Mouse (Mus musculus) liver, embryonic 12.5 days (tissue): ENCODE results near the gene Il11. TPM values are rescaled to one million over a fixed set of nuclear protein-coding genes. Genes with fewer than 3 reads are reported as not detected.

ENCODE experiments used
- ATAC-seq: fragments of 200-750 bp; cut with Nextera tagmentation; 2 replicates; pipeline ENCODE4 v1.8.0; 2017; ENCODE audit warnings: moderate number of reproducible peaks, mild to moderate bottlenecking, moderate library complexity
- H3K27ac ChIP-seq: fragments of 300-500 bp; sonication (generic); 2 replicates; pipeline ENCODE4 v1.5.1; 2016; ENCODE audit warnings: mild to moderate bottlenecking
- H3K27me3 ChIP-seq: fragments of 300-500 bp; sonication (generic); replicated peaks from 2 replicates; pipeline ENCODE4 v1.6.1; 2016; ENCODE audit warnings: mild to moderate bottlenecking, moderate library complexity
- H3K36me3 ChIP-seq: fragments of 300-500 bp; sonication (generic); 2 replicates; pipeline ENCODE4 v1.6.1; 2016; ENCODE audit warnings: mild to moderate bottlenecking, moderate library complexity
- H3K4me1 ChIP-seq: fragments of 300-500 bp; sonication (generic); 2 replicates; pipeline ENCODE4 v1.6.1; 2016
- H3K4me2 ChIP-seq: fragments of 300-500 bp; sonication (generic); 2 replicates; pipeline ENCODE4 v1.6.1; 2016; ENCODE audit warnings: mild to moderate bottlenecking, moderate library complexity
- H3K4me3 ChIP-seq: fragments of 300-500 bp; sonication (generic); 2 replicates; pipeline ENCODE4 v1.5.1; 2016; ENCODE audit warnings: mild to moderate bottlenecking, moderate library complexity
- H3K9ac ChIP-seq: fragments of 300-500 bp; sonication (generic); 2 replicates; pipeline ENCODE4 v1.6.1; 2016; ENCODE audit warnings: mild to moderate bottlenecking, moderate library complexity
- H3K9me3 ChIP-seq: fragments of 300-500 bp; sonication (generic); replicated peaks from 2 replicates; pipeline ENCODE4 v1.6.1; 2016; ENCODE audit warnings: mild to moderate bottlenecking, moderate library complexity
- WGBS: fragments of 180-500 bp; shearing (Covaris S2); methylation state at CpG from one replicate; pipeline ENCODE4 v1.1.7; 2016; ENCODE audit not compliant: insufficient replicate concordance; 5-methylcytosine and 5-hydroxymethylcytosine counted together
- polyA plus RNA-seq: library from polyadenylated mRNA; unstranded; fragments of >200 nt; fragmentation: Nextera tagmentation; extraction: Ambion mirVana; gene quantifications from 2 replicates; pipeline ENCODE4 v1.2.1, GENCODE M21; 2016

Gene Il11
- polyA plus RNA-seq, 1 experiment from 2014 or later, result not detected

DNA sequence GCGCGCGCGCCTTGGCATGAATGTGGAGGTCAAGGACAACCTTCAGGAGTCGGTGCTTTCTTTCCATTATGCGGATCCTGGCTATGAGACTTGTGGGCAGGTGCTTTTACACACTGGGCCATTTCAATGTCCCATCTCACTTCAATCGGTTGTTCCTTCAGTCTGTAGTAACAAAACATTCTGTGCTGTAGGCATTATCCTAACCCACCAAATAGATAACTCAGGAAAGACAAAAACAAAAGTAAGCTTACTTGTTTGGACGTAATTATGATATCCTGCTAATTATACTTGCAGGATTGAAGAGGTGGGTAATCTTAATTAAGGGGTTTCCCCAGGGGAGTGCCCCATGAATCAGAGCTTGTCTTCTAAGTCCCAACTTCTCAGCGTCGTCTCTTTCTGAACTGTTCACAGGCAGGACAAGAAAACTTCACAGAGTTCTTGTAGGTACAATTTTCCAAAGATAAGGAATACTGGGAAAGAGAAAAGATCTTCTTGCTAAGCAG lies 43.6 kb downstream of the Il11 start:
- no peak for ATAC-seq
- Histone ChIP-seq H3K27ac (peak overlapping the region; percentile 62), H3K9ac (peak overlapping the region; percentile 37; the same call in 1 of the 2 replicates), H3K4me1 (peaks cover 45% of the 10 kb centered on the region), H3K36me3 (peaks cover 23% of the 10 kb centered on the region), H3K4me2 (peak overlapping the region; percentile 94), H3K4me3 (peak overlapping the region; percentile 56), H3K9me3 (no peaks in the 10 kb centered on the region), H3K27me3 (no peaks in the 10 kb centered on the region)
- WGBS, result 48% methylated on average over 10 of the region's 10 CpGs

DNA sequence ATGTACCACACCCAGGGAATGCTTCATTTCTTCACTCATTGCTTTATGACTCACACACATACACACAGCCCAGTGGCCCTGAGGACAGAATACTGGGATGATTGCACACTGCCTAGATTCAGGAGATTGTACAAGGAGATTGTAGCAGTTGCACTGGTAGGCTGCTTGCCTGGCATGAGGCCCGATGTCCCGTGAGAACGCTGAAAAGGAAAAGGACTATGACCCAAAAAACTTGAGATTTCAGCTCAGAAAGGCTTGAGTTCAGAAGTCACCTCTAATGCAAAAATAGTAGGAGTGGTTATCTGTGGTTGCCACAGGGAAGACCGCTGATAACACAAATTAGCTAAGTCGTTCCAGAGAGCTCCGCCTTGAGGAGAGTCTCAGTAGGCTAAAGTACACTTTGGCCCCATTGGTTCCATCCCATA lies 49.7 kb downstream of the Il11 start:
- Histone ChIP-seq H3K4me2 (peak overlapping the region; percentile 40), H3K4me3 (no peak overlapping the region), H3K4me1 (peaks cover 18% of the 10 kb centered on the region), H3K9ac (peak overlapping the region; percentile 46), H3K36me3 (no peaks in the 10 kb centered on the region), H3K27me3 (0 out of 2 replicates have a peak, but pooled peaks cover 5% of the 10 kb centered on the region), H3K9me3 (no peaks in the 10 kb centered on the region), H3K27ac (peak overlapping the region; percentile 36; the same call in 1 of the 2 replicates)
- 29% methylated on average over 6 of the region's 6 CpGs for WGBS
- peak; percentile 85 for ATAC-seq

DNA sequence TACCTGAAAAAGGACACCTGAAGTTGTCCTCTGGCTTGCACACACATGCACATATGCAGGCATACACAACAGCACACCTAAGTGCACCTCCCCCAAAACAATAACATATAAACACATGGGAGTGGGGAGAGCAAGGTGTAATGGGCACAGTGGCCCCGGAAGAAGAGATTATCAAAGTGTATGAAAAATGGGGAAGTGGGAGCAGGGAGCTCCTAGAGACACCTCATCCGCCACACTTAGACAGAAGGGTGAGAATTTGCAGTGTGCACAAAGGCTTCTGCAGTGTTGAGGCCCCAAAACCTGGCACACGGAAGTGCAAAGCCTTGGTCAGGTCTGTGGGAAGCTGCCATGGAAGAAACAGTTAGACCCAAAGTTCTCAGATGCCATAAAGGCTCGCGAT lies 51.6 kb downstream of the Il11 start:
- ATAC-seq, result no peak
- Histone ChIP-seq H3K4me2 (no peak overlapping the region), H3K9ac (no peak overlapping the region), H3K27ac (no peak overlapping the region), H3K4me3 (no peak overlapping the region), H3K9me3 (no peaks in the 10 kb centered on the region), H3K4me1 (peaks cover 18% of the 10 kb centered on the region), H3K36me3 (no peaks in the 10 kb centered on the region), H3K27me3 (0 out of 2 replicates have a peak, but pooled peaks cover 5% of the 10 kb centered on the region)
- WGBS, result 63% methylated on average over 5 of the region's 5 CpGs

- 19% methylated on average over 7 of the region's 7 CpGs for WGBS
- no peak within 1 kb of the TSS for H3K9ac ChIP-seq
Observed at GRCm38 (mm10) chr7:4725169-4725568, 57.5 kb downstream of the Il11 start, which contains the start of gene Tmem150b. Gene Tmem150b (minus strand): TSS chr7:4725249.

GRCm38 (mm10) chr7:4724359-4724758 lies 58.3 kb downstream of the Il11 start:
- H3K27ac ChIP-seq, result no peak overlapping the region
- ATAC-seq, result no peak; the same call in 1 of the 2 replicates

More at GRCm38 (mm10) chr7:4725169-4725568, 57.5 kb downstream of the Il11 start, which contains the start of gene Tmem150b:
- no peaks in the 10 kb centered on the region for H3K36me3 ChIP-seq
- peak within 1 kb of the TSS; percentile 57 for H3K4me2 ChIP-seq
- H3K9me3 ChIP-seq, result no peaks in the 10 kb centered on the region
- H3K27ac ChIP-seq, result no peak within 1 kb of the TSS
- no peak within 1 kb of the TSS for H3K4me3 ChIP-seq
- H3K4me1 ChIP-seq, result peaks cover 14% of the 10 kb centered on the region; the same call in 1 of the 2 replicates
- H3K27me3 ChIP-seq, result 0 out of 2 replicates have a peak, but pooled peaks cover 14% of the 10 kb centered on the region
- ATAC-seq, result no peak

GRCm38 (mm10) chr7:4723508-4723907 lies 59.2 kb downstream of the Il11 start:
- Histone ChIP-seq H3K4me1 (peaks cover 14% of the 10 kb centered on the region; the same call in 1 of the 2 replicates), H3K9ac (no peak overlapping the region), H3K4me2 (peak overlapping the region; percentile 57), H3K36me3 (no peaks in the 10 kb centered on the region), H3K27me3 (0 out of 2 replicates have a peak, but pooled peaks cover 12% of the 10 kb centered on the region), H3K4me3 (peak overlapping the region; percentile 37), H3K9me3 (no peaks in the 10 kb centered on the region), H3K27ac (no peak overlapping the region)
- WGBS, result 30% methylated on average over 12 of the region's 12 CpGs
- ATAC-seq, result no peak

More at GRCm38 (mm10) chr7:4724359-4724758, 58.3 kb downstream of the Il11 start:
- H3K4me2 ChIP-seq, result no peak overlapping the region; the same call in 1 of the 2 replicates
- H3K27me3 ChIP-seq, result 0 out of 2 replicates have a peak, but pooled peaks cover 14% of the 10 kb centered on the region
- 24% methylated on average over 3 of the region's 3 CpGs for WGBS
- H3K4me3 ChIP-seq, result no peak overlapping the region
- H3K4me1 ChIP-seq, result peaks cover 14% of the 10 kb centered on the region; the same call in 1 of the 2 replicates
- H3K9me3 ChIP-seq, result no peaks in the 10 kb centered on the region
- H3K9ac ChIP-seq, result no peak overlapping the region
- no peaks in the 10 kb centered on the region for H3K36me3 ChIP-seq

Other genes starting within 250 kb of the Il11 start
- 0.84 and 1.3 TPM in 2 replicates for gene Syt5, start 235.3 kb downstream of the Il11 start, polyA plus RNA-seq
- gene Ptprh, start 178.8 kb downstream of the Il11 start, polyA plus RNA-seq, result not detected in 2 replicates
- gene Tmem86b, start 151.4 kb downstream of the Il11 start, polyA plus RNA-seq, result 25.7 and 26.1 TPM in 2 replicates
- gene Ppp6r1, start 123.8 kb downstream of the Il11 start, polyA plus RNA-seq, result 12.0 and 12.7 TPM in 2 replicates
- gene Hspbp1, start 97.8 kb downstream of the Il11 start, polyA plus RNA-seq, result 90.8 and 95.6 TPM in 2 replicates
- gene Brsk1, start 92.3 kb downstream of the Il11 start, polyA plus RNA-seq, result 0.19 and 0.29 TPM in 2 replicates
- 0.08 and 0.12 TPM in 2 replicates for gene Tmem150b, start 57.6 kb downstream of the Il11 start, polyA plus RNA-seq
- gene Kmt5c, start 42.7 kb downstream of the Il11 start, polyA plus RNA-seq, result 79.0 and 79.5 TPM in 2 replicates
- 152 and 159 TPM in 2 replicates for gene Cox6b2, start 29.8 kb downstream of the Il11 start, polyA plus RNA-seq
- gene Fam71e2, start 11.6 kb downstream of the Il11 start, polyA plus RNA-seq, result not detected in 2 replicates
- gene Tmem190, start 78 bp upstream of the Il11 start, polyA plus RNA-seq, result 0.46 TPM in 1 of 2 replicates, not detected in the other
- 18.9 and 19.2 TPM in 2 replicates for gene Tmem238, start 6.8 kb upstream of the Il11 start, polyA plus RNA-seq
- 397 and 413 TPM in 2 replicates for gene Rpl28, start 10.0 kb upstream of the Il11 start, polyA plus RNA-seq
- gene Ube2s, start 29.7 kb upstream of the Il11 start, polyA plus RNA-seq, result 353 and 370 TPM in 2 replicates
- gene Shisa7, start 61.8 kb upstream of the Il11 start, polyA plus RNA-seq, result not detected in 2 replicates
- gene Isoc2b, start 87.4 kb upstream of the Il11 start, polyA plus RNA-seq, result 3.5 and 3.9 TPM in 2 replicates
- gene Isoc2a, start 94.3 kb upstream of the Il11 start, polyA plus RNA-seq, result 0.62 and 0.95 TPM in 2 replicates
- 0.10 TPM in 1 of 2 replicates, not detected in the other for gene Gm36210, start 123.7 kb upstream of the Il11 start, polyA plus RNA-seq
- gene Zfp628, start 132.4 kb upstream of the Il11 start, polyA plus RNA-seq, result 2.4 and 2.7 TPM in 2 replicates
- gene Nat14, start 139.2 kb upstream of the Il11 start, polyA plus RNA-seq, result 0.54 and 0.67 TPM in 2 replicates
- 0.13 and 0.19 TPM in 2 replicates for gene Ssc5d, start 142.9 kb upstream of the Il11 start, polyA plus RNA-seq
- not detected in 2 replicates for gene Sbk2, start 181.5 kb upstream of the Il11 start, polyA plus RNA-seq
- not detected in 2 replicates for gene Sbk3, start 188.3 kb upstream of the Il11 start, polyA plus RNA-seq
- gene Zfp579, start 213.3 kb upstream of the Il11 start, polyA plus RNA-seq, result 6.4 and 6.9 TPM in 2 replicates
- 11.5 and 11.7 TPM in 2 replicates for gene Zfp524, start 231.6 kb upstream of the Il11 start, polyA plus RNA-seq
- gene Fiz1, start 231.8 kb upstream of the Il11 start, polyA plus RNA-seq, result 29.4 TPM in 2 replicates
- gene Gm44973, start 232.6 kb upstream of the Il11 start, polyA plus RNA-seq, result 0.62 and 1.0 TPM in 2 replicates
- gene Zfp865, start 237.5 kb upstream of the Il11 start, polyA plus RNA-seq, result 2.6 and 2.7 TPM in 2 replicates
- gene Ccdc106, start 237.7 kb upstream of the Il11 start, polyA plus RNA-seq, result 2.2 and 2.4 TPM in 2 replicates